Mouse (Mus musculus) lung, adult 2 months (tissue): ENCODE measurements around the gene Grap. TPM values are rescaled to one million over a fixed set of nuclear protein-coding genes. Genes with fewer than 3 reads are reported as not detected.
A peak's percentile ranks its signal among the peaks of the same experiment; 100 is the strongest.

ENCODE experiments used
- DNase-seq: peaks from one replicate; pipeline ENCODE4 v3.0.0; 2022
- H3K4me1 ChIP-seq: fragments of 200-500 bp; 2 replicates; pipeline ENCODE4 v1.6.1; 2011; ENCODE audit warnings: low read length; ENCODE audit not compliant: control insufficient read depth, insufficient read depth
- H3K4me3 ChIP-seq: fragments of 200-500 bp; replicated peaks from 2 replicates; pipeline ENCODE3; 2011; ENCODE audit warnings: low read depth, mild to moderate bottlenecking, control low read depth, low read length; ENCODE audit errors: extremely low read depth
- CTCF ChIP-seq: fragments of 200-500 bp; IDR thresholded peaks from 2 replicates; pipeline ENCODE4 v1.5.1; 2011; ENCODE audit warnings: mild to moderate bottlenecking, low read length, control low read depth; ENCODE audit not compliant: insufficient read depth
- POLR2A ChIP-seq: fragments of 200-500 bp; IDR thresholded peaks from 2 replicates; pipeline ENCODE4 v1.6.1; 2011; ENCODE audit warnings: low read depth, mild to moderate bottlenecking, control low read depth, low read length, borderline replicate concordance; ENCODE audit errors: extremely low read depth
- WGBS: fragments of 180-500 bp; shearing (Covaris S2); methylation state at CpG from one replicate; pipeline ENCODE4 v1.1.7; 2018; 5-methylcytosine and 5-hydroxymethylcytosine counted together
- polyA plus RNA-seq: library from polyadenylated mRNA; depleted of rRNA; stranded (reverse); fragments of >200 nt; gene quantifications from 2 replicates; pipeline ENCODE4 v1.2.3, GENCODE M21; 2012; rRNA removed

The Grap gene
- polyA plus RNA-seq, 1 experiment: 77.0 TPM

DNA sequence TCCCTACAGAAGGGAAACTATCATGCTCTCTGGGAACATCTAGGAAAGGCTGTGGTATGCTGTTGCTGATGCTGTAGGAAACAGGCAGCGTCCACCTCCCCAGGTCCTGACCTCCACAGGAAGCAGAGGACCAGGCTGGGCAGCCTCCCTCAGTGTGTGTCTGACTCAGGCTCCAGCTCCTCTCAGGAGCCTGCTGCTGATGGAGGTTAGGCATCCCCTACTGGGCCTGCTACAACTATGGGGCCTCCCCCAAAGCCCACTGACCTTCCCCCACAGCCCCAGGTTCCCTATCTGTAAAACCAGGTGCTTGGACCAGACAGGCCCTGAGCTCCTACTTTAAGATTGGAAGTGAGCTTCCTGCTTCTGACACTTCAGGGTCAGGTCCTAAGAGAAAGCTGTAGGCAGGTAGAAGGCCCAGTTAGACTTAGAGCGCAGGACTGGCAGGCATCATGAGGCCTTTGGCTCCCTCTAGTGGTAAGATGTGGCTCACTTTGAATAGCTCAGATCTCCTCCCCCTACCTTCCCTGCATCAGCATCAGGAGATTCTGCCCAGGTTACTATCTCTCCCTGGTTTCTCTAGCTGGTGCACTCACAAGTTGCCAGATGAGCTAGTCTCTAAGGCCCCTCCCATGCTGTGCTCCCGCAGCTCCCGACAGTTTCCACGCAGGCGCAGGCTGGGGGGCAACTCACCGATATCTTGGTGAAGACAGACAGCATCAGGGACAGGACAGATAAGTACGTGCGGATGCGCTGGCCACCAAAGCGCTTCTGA, 61.5 kb downstream of the Grap start:
- WGBS: 44% methylated on average over 11 of the region's 11 CpGs
- TF ChIP-seq POLR2A (no peak), CTCF (peak; percentile 98)
- H3K4me3 ChIP-seq: no peak overlapping the region
- H3K4me1 ChIP-seq: no peaks in the 10 kb centered on the region
- peak; percentile 30 for DNase-seq

DNA sequence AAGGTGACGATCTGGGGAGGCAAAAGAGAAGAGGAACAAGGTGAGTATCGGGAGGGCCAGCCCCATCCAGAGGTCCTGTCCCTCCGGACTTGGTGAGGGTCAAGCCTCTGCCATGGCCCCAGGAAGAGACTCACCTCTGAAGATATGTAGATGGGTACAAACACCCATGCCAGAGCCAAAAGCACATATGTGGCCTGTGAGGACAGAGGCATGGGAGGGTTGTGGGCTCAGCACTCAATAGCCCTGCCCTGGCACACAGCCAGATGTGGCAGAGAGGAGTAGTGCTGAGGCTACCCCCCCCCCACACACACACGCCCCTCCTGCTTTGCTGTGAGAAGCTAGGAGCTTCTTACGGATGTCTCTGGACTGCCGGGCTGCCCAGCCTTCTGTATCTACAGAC, 62.1 kb downstream of the Grap start:
- 56% methylated on average over 6 of the region's 6 CpGs for WGBS
- Histone ChIP-seq H3K4me3 (no peak overlapping the region), H3K4me1 (no peaks in the 10 kb centered on the region)
- TF ChIP-seq POLR2A: no peak
- no peak for TF ChIP-seq CTCF
- DNase-seq: no peak

DNA sequence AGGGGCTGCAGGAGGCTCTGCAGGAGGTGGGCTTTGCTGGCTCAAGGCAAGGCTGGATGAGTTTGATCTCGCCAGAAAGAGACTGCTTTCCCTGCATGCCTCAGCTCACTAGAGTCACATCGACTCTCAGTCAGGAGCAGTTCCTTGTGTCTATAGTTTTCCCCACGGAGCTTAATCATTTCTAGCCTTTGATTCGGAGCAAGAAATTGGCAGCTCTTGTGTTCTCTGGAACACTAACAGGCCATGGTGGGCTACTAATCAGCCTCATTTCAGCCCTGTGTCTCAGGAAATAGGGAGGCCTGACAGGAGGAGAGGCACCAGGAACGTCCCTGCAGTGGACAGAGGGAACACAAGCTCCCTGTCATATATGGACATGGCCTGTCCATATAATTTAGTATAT, 64.9 kb downstream of the Grap start:
- Histone ChIP-seq H3K4me1 (no peaks in the 10 kb centered on the region), H3K4me3 (no peak overlapping the region)
- DNase-seq: no peak
- 74% methylated on average over 5 of the region's 5 CpGs for WGBS
- TF ChIP-seq CTCF (no peak), POLR2A (no peak)

DNA sequence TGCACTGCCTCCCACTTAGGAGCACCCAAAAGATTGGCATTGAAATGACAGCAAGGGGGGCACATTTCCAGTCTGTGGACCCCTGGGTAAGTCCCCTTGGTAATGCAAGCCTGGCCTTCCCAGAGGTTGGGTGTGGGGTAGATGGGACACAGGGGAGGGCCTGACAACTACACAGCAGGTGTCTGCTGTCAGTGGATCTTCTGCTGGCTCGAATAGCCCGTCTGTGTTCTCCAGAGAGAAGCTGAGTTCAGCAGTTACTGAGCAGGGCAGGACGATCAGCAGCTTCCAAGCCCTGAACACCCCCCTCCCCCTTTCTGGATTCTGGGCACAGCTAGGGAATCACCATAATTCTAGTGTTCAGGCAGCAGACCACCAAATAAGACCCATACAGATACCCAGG, 66.3 kb downstream of the Grap start:
- 47% methylated on average over 3 of the region's 3 CpGs for WGBS
- no peaks in the 10 kb centered on the region for H3K4me1 ChIP-seq
- TF ChIP-seq CTCF (no peak), POLR2A (no peak)
- DNase-seq: no peak
- H3K4me3 ChIP-seq: no peak overlapping the region

DNA sequence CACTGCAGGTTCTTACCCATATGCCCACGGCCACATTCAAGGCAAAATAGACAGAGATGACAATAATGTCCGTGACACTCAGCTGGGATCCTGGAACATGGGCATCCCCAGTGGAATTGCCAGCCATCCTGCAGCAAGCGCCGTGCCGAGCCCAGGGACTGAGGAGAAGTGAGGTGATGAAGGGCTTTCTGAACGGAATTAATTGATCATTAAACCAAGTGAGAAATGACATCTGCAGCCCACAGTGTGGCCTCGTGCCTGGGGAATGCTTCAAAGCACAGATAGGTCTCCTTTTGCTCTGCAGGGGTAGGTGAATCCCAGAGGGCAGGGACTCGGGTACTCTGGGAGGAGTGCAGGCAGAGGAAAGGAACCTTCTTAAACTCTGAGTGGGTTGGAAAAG, 66.8 kb downstream of the Grap start:
- Histone ChIP-seq H3K4me3 (no peak overlapping the region), H3K4me1 (no peaks in the 10 kb centered on the region)
- 71% methylated on average over 8 of the region's 8 CpGs for WGBS
- TF ChIP-seq CTCF (no peak), POLR2A (no peak)
- no peak for DNase-seq

DNA sequence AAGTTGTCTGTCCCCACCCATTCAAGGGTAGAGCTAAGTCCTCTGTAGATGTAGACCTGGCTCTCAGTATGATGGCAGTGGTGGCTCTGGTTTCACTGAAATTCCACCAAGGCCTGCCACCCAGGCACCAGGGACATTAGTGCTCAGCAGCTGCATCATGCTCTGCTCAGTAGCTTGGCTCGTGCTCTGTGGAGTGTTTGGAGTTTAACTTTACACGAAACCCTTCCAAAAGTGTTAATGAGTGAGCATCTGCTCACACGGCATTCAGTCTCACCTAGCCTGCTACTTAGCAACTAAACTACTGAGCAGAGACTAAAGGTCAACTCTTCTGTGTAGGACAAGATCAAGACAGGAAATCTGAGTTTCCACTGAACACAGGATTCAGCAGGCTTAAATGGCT, 67.6 kb downstream of the Grap start, which contains the start of gene Slc5a10:
Slc5a10 (minus strand) TSS at position 191 of the 400 bp plus-strand sequence.
- no peaks in the 10 kb centered on the region for H3K4me1 ChIP-seq
- no peak for DNase-seq
- TF ChIP-seq POLR2A (no peak), CTCF (no peak)
- 78% methylated on average over 3 of the region's 3 CpGs for WGBS
- H3K4me3 ChIP-seq: no peak within 1 kb of the TSS

DNA sequence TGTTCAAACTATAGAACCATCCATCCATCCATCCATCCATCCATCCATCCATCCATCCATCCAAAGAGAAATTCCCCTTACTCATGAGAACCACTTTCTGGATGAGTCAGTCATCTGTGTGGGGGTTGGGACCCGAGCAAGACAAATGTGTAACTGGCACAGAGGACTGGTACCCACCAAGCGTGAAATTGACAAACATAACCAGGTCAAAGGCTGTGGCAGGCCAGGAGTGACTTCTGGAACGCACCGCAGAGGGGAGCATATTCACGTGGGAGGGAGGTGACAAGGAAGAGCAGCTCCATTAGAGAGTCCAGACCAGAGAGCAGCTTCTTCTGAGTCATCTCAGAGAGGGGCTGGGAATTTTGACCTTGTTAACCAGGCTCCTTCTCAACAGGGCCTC, 69.0 kb downstream of the Grap start:
- H3K4me1 ChIP-seq: no peaks in the 10 kb centered on the region
- WGBS: 77% methylated on average over 5 of the region's 5 CpGs
- no peak for TF ChIP-seq POLR2A
- no peak for TF ChIP-seq CTCF
- no peak for DNase-seq
- no peak overlapping the region for H3K4me3 ChIP-seq

Other genes starting within 250 kb of the Grap start
- gene Rnf112, start 199.1 kb upstream of the Grap start, polyA plus RNA-seq: 0.27 and 0.44 TPM in 2 replicates
- gene Mfap4, start 167.8 kb upstream of the Grap start, polyA plus RNA-seq: 1,294 and 1,321 TPM in 2 replicates
- 39.3 and 40.1 TPM in 2 replicates for gene Mapk7, start 158.9 kb upstream of the Grap start, polyA plus RNA-seq
- gene B9d1, start 148.1 kb upstream of the Grap start, polyA plus RNA-seq: 28.4 and 37.5 TPM in 2 replicates
- 74.0 and 84.5 TPM in 2 replicates for gene Epn2, start 73.6 kb upstream of the Grap start, polyA plus RNA-seq
- 2.7 and 7.5 TPM in 2 replicates for gene Fam83g, start 30.8 kb downstream of the Grap start, polyA plus RNA-seq
- 0.06 TPM in 1 of 2 replicates, not detected in the other for gene Slc5a10, start 67.6 kb downstream of the Grap start, polyA plus RNA-seq
- gene Prpsap2, start 108.8 kb downstream of the Grap start, polyA plus RNA-seq: 10.7 and 14.2 TPM in 2 replicates
- 60.4 and 73.2 TPM in 2 replicates for gene Ulk2, start 201.8 kb downstream of the Grap start, polyA plus RNA-seq